Mouse (Mus musculus): ENCODE data around the gene Gm17606. TPM values are rescaled to one million over a fixed set of nuclear protein-coding genes. Genes with fewer than 3 reads are reported as not detected.
A peak's percentile ranks its signal among the peaks of the same experiment; 100 is the strongest.

Gm17606 gene
- polyA plus RNA-seq, 1 experiment from 2014 or later: not detected

DNA sequence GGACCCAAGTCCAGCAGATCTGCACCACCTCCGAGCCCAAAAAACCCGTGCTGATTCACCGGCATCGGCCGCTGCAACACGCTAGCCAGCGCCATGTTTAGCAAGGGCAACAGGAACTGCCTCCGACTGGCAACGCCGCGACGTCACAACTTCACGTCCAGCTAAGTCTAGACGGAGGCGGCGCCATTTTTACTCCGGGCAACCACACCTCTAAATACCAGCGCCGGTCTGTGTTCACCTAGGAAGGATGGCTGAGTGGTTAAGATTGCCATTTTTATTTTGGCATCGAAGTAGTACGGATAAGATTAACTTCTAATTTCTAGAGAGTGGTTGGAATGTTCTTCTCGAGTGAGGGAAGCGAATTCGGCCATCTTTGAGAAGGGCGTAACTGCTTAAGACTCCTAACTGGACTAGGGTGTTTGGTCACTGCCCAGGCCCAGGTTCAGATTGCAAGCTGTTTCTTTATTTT lies 22.8 kb upstream of the Gm17606 start, which contains the start of gene Psmb5:
Gene Psmb5, minus strand, starts transcription at position 126 of the 469 bp plus-strand sequence.
- H3K36me3 ChIP-seq (ENCODE audit: control insufficient read depth, insufficient read depth, low read length): peaks cover 11% of the 10 kb centered on the region
- peak within 1 kb of the TSS; percentile 56 for H3K4me3 ChIP-seq (ENCODE audit: low read length)
- WGBS: 0% methylated on average over 22 of the region's 25 CpGs
- peak within 1 kb of the TSS; percentile 70 for H3K9ac ChIP-seq (ENCODE audit: low read depth, low read length)
- H3K4me2 ChIP-seq (ENCODE audit: low read length): peak within 1 kb of the TSS; percentile 77
- no peaks in the 10 kb centered on the region for H3K9me3 ChIP-seq (ENCODE audit: control insufficient read depth, low read length)
- ATAC-seq: peak; percentile 90
- peak within 1 kb of the TSS; percentile 73 for H3K27ac ChIP-seq (ENCODE audit: low read depth, low read length)
- peaks cover 11% of the 10 kb centered on the region for H3K4me1 ChIP-seq (ENCODE audit: control insufficient read depth, insufficient read depth, low read depth, low read length)
- H3K27me3 ChIP-seq (replicated peaks; ENCODE audit: control insufficient read depth, insufficient read depth, low read length): no peaks in the 10 kb centered on the region

DNA sequence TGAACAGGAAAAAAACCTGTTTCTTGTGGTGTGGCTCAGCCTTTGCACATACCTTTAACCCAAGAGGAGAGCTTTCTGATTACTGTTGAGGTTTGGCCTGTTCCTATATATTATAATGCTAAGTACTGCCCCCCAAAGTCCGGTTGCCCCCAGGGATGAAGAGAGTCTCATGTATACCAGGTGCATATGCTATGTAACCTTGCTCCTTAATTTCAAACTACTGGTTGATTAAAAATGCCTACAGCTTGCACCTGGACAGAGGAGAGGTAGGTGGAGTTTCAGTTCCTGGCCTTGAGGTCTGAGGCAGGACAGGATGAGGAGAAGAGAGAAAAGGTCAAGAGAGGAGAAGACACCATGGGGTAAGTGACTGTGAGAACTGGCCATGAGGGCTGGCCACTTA lies 19.6 kb upstream of the Gm17606 start, which contains the start of gene Psmb11:
Gene Psmb11, plus strand, starts transcription at position 301 of the 400 bp plus-strand sequence.
- no peak within 1 kb of the TSS for H3K4me3 ChIP-seq (ENCODE audit: low read length)
- H3K9me3 ChIP-seq (ENCODE audit: control insufficient read depth, low read length): no peaks in the 10 kb centered on the region
- 90% methylated on average over 1 of the region's 1 CpGs for WGBS
- H3K36me3 ChIP-seq (ENCODE audit: control insufficient read depth, insufficient read depth, low read length): no peaks in the 10 kb centered on the region
- no peak within 1 kb of the TSS for H3K27ac ChIP-seq (ENCODE audit: low read depth, low read length)
- H3K9ac ChIP-seq (ENCODE audit: low read depth, low read length): no peak within 1 kb of the TSS
- H3K4me1 ChIP-seq (ENCODE audit: control insufficient read depth, insufficient read depth, low read depth, low read length): peaks cover 9% of the 10 kb centered on the region
- no peaks in the 10 kb centered on the region for H3K27me3 ChIP-seq (replicated peaks; ENCODE audit: control insufficient read depth, insufficient read depth, low read length)
- ATAC-seq: no peak
- no peak within 1 kb of the TSS for H3K4me2 ChIP-seq (ENCODE audit: low read length)

DNA sequence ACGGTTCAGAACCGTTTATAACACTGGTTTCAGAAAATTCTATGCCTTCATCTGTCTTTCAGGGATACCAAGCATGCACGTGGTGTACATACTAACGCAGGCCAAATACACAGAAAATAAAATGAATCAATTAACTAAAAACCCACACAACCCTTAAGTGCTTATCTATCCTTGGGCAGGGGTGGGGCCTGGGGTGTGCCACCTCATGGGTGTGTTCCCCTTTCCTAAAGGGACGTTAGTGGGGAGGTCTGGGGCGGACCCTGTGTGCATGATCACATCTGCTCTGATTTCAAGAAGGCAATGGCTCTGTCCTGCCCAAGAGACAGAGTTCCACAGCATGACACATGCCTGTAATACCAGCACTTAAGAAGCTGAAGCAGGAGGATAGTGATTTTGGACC lies 17.4 kb upstream of the Gm17606 start:
- no peaks in the 10 kb centered on the region for H3K4me1 ChIP-seq (ENCODE audit: control insufficient read depth, insufficient read depth, low read depth, low read length)
- H3K27me3 ChIP-seq (replicated peaks; ENCODE audit: control insufficient read depth, insufficient read depth, low read length): no peaks in the 10 kb centered on the region
- 89% methylated on average over 6 of the region's 6 CpGs for WGBS
- H3K36me3 ChIP-seq (ENCODE audit: control insufficient read depth, insufficient read depth, low read length): no peaks in the 10 kb centered on the region
- no peak overlapping the region for H3K4me3 ChIP-seq (ENCODE audit: low read length)
- H3K4me2 ChIP-seq (ENCODE audit: low read length): no peak overlapping the region
- ATAC-seq: no peak
- no peak overlapping the region for H3K27ac ChIP-seq (ENCODE audit: low read depth, low read length)
- no peak overlapping the region for H3K9ac ChIP-seq (ENCODE audit: low read depth, low read length)
- no peaks in the 10 kb centered on the region for H3K9me3 ChIP-seq (ENCODE audit: control insufficient read depth, low read length)

DNA sequence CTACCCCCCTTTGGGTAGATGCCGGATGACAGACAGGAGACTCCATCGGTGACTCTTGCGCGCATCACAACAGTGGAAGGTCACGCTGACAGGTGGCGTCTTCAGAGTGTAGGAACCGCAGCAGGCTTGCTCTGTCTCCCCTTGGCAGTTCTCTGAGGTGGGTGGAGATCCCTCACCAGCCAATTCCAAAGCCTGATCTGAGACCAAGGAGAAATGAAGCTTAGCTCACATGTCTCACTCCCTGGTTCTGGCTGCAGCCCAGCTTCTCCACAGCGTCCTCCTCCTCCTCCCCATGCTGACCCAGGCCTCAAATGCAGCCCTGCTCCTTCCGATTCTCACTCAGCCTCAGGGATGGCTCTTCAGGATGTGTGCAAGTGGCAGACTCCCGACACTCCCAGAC lies 15.8 kb upstream of the Gm17606 start:
- Histone ChIP-seq H3K36me3 (ENCODE audit: control insufficient read depth, insufficient read depth, low read length) (no peaks in the 10 kb centered on the region), H3K9me3 (ENCODE audit: control insufficient read depth, low read length) (no peaks in the 10 kb centered on the region), H3K9ac (ENCODE audit: low read depth, low read length) (no peak overlapping the region), H3K27ac (ENCODE audit: low read depth, low read length) (no peak overlapping the region), H3K4me2 (ENCODE audit: low read length) (no peak overlapping the region), H3K27me3 (replicated peaks; ENCODE audit: control insufficient read depth, insufficient read depth, low read length) (no peaks in the 10 kb centered on the region), H3K4me3 (ENCODE audit: low read length) (no peak overlapping the region), H3K4me1 (ENCODE audit: control insufficient read depth, insufficient read depth, low read depth, low read length) (no peaks in the 10 kb centered on the region)
- peak; percentile 19; the same call in 1 of the 2 replicates for ATAC-seq
- WGBS: 68% methylated on average over 10 of the region's 10 CpGs

DNA sequence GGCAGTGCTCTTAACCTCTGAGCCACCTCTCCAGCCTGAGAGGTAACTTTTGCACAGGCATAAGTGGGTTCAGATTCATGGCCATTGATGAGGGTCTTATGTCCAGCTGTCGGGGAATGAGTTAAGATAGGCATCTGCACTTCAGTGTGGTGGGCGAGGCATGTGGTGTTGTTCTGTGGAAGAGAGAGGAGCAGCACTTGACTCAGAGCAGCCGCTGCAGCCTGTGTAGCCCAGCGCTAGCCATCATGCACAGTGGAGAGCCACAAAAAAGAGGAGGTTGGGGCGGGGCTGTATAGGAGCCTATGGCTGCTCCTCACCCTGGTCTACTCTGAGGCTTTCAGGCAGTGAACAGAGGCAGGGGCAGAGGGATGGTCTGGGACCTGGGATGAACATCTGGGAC lies 12.6 kb upstream of the Gm17606 start:
- 75% methylated on average over 5 of the region's 5 CpGs for WGBS
- Histone ChIP-seq H3K9me3 (ENCODE audit: control insufficient read depth, low read length) (no peaks in the 10 kb centered on the region), H3K36me3 (ENCODE audit: control insufficient read depth, insufficient read depth, low read length) (peaks cover 10% of the 10 kb centered on the region), H3K9ac (ENCODE audit: low read depth, low read length) (no peak overlapping the region), H3K4me2 (ENCODE audit: low read length) (no peak overlapping the region), H3K4me1 (ENCODE audit: control insufficient read depth, insufficient read depth, low read depth, low read length) (no peaks in the 10 kb centered on the region), H3K27ac (ENCODE audit: low read depth, low read length) (no peak overlapping the region), H3K27me3 (replicated peaks; ENCODE audit: control insufficient read depth, insufficient read depth, low read length) (no peaks in the 10 kb centered on the region), H3K4me3 (ENCODE audit: low read length) (no peak overlapping the region)
- no peak for ATAC-seq

DNA sequence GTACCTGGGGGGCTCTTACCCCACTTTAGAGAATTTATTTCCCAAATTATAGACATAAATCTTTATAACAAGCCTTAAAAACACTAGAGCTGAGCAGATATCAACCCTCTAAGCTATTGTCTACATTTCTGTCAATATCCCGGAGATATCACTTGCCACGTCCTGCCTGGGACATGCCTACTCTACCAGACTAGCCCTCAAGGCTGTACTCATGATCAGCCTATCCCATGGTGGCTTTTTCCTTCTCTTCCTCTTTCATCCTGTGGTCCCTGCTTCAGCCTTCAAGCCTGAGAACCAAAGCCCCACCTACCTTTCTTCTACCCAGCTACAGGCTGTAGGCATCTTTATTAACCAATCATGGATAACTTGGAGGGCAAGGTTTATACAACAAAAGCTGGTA lies 11.0 kb upstream of the Gm17606 start:
- Histone ChIP-seq H3K9ac (ENCODE audit: low read depth, low read length) (no peak overlapping the region), H3K4me2 (ENCODE audit: low read length) (no peak overlapping the region), H3K4me3 (ENCODE audit: low read length) (no peak overlapping the region), H3K9me3 (ENCODE audit: control insufficient read depth, low read length) (no peaks in the 10 kb centered on the region), H3K4me1 (ENCODE audit: control insufficient read depth, insufficient read depth, low read depth, low read length) (no peaks in the 10 kb centered on the region), H3K27ac (ENCODE audit: low read depth, low read length) (no peak overlapping the region), H3K36me3 (ENCODE audit: control insufficient read depth, insufficient read depth, low read length) (peaks cover 11% of the 10 kb centered on the region), H3K27me3 (replicated peaks; ENCODE audit: control insufficient read depth, insufficient read depth, low read length) (no peaks in the 10 kb centered on the region)
- no peak for ATAC-seq
- 92% methylated on average over 2 of the region's 2 CpGs for WGBS

DNA sequence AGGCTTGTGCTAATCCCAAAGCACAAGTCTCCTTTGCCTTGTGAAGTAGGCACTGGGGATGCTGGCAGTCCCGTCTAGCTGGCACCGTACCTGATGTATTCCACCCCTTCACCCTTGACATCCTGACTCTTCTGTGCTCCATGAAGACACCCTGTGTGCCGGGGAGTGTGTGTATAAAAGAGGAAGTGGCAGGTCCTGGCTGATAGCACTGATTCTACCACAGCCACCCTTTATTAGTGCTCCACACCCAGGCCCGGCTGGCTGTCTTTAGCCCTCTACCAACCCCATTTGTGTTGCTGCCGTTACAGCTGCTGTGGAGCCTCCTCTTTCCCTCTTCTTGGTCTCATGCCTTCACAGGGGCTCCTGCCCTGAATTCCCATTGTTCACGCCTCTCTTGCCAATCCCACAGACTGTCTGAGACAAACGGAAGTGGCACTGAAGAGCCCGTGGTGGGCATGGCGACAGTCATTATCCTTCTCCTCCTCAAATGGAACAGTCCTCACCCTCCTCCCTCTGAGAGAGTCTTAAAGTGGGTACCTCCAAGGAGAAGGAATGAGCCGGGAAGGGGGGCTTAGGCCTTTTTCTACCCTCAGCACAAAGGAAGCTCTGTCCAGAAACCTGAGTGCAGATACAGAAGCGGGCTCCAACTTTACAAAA lies 10.0 kb upstream of the Gm17606 start:
- Histone ChIP-seq H3K4me3 (ENCODE audit: low read length) (no peak overlapping the region), H3K9ac (ENCODE audit: low read depth, low read length) (no peak overlapping the region), H3K27me3 (replicated peaks; ENCODE audit: control insufficient read depth, insufficient read depth, low read length) (no peaks in the 10 kb centered on the region), H3K27ac (ENCODE audit: low read depth, low read length) (no peak overlapping the region; the same call in 1 of the 2 replicates), H3K36me3 (ENCODE audit: control insufficient read depth, insufficient read depth, low read length) (peaks cover 12% of the 10 kb centered on the region), H3K4me2 (ENCODE audit: low read length) (no peak overlapping the region), H3K4me1 (ENCODE audit: control insufficient read depth, insufficient read depth, low read depth, low read length) (no peaks in the 10 kb centered on the region), H3K9me3 (ENCODE audit: control insufficient read depth, low read length) (no peaks in the 10 kb centered on the region)
- ATAC-seq: peak; percentile 58
- 70% methylated on average over 11 of the region's 11 CpGs for WGBS

DNA sequence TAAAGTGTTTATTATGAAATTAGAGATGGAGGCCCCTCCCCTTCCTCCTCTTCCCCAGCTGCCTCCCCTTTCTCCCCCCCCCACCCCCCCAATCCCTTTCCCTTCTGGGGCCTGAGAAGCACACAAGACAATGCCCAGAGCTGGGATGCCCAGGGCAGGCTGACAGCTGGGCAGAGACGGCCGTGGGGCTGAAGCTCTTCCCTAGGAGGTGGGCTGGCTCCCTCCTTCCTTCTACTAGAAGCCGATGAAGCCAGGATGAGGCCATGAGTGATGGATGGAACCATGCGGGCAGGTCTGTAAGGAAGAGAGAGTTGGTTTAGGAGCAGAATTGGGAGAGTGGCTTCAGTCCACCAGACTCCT lies 9.5 kb upstream of the Gm17606 start:
- ATAC-seq: 0 out of 2 replicates have a peak, but pooled peaks have one; percentile 10
- Histone ChIP-seq H3K4me3 (ENCODE audit: low read length) (no peak overlapping the region), H3K27me3 (replicated peaks; ENCODE audit: control insufficient read depth, insufficient read depth, low read length) (no peaks in the 10 kb centered on the region), H3K9me3 (ENCODE audit: control insufficient read depth, low read length) (no peaks in the 10 kb centered on the region), H3K4me2 (ENCODE audit: low read length) (no peak overlapping the region), H3K4me1 (ENCODE audit: control insufficient read depth, insufficient read depth, low read depth, low read length) (no peaks in the 10 kb centered on the region), H3K36me3 (ENCODE audit: control insufficient read depth, insufficient read depth, low read length) (peaks cover 17% of the 10 kb centered on the region), H3K9ac (ENCODE audit: low read depth, low read length) (no peak overlapping the region), H3K27ac (ENCODE audit: low read depth, low read length) (no peak overlapping the region; the same call in 1 of the 2 replicates)
- 47% methylated on average over 4 of the region's 4 CpGs for WGBS

DNA sequence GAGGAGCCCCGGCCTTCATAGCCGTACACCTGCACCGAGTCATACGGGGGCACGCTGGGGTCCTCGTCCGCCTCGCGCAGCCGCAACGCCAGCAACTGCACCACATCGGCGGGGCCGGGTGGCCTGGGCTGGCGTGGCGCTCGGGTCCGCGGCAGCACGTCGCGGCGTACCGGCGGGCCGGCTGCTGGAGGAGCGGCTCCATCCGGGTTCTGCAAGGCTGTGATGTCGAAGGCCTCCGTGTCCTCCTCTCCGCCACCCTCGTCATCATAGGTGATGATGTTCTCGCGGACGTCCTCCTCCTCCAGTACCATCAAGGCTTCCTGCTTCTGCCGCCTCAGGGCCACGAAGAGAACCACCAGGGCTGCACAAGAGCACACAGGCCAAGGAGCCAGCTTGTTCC lies 8.5 kb upstream of the Gm17606 start:
- no peak overlapping the region for H3K9ac ChIP-seq (ENCODE audit: low read depth, low read length)
- no peak overlapping the region for H3K4me2 ChIP-seq (ENCODE audit: low read length)
- no peaks in the 10 kb centered on the region for H3K27me3 ChIP-seq (replicated peaks; ENCODE audit: control insufficient read depth, insufficient read depth, low read length)
- H3K4me1 ChIP-seq (ENCODE audit: control insufficient read depth, insufficient read depth, low read depth, low read length): no peaks in the 10 kb centered on the region
- H3K27ac ChIP-seq (ENCODE audit: low read depth, low read length): no peak overlapping the region
- WGBS: 97% methylated on average over 33 of the region's 37 CpGs
- H3K4me3 ChIP-seq (ENCODE audit: low read length): no peak overlapping the region
- H3K9me3 ChIP-seq (ENCODE audit: control insufficient read depth, low read length): no peaks in the 10 kb centered on the region
- ATAC-seq: no peak
- peaks cover 26% of the 10 kb centered on the region for H3K36me3 ChIP-seq (ENCODE audit: control insufficient read depth, insufficient read depth, low read length)

Measured in hindbrain, embryonic 16.5 days (tissue).